Mouse (Mus musculus): ENCODE results near the gene Gucy1b2.

GRCm38 (mm10) chr14:62453276-62453675 lies 2.8 kb downstream of the Gucy1b2 start:
- TF ChIP-seq POLR2A (IDR thresholded peaks at IDR 0.05; ENCODE audit: borderline replicate concordance, low read depth, low read length) (no peak), CTCF (IDR thresholded peaks at IDR 0.05; ENCODE audit: low read depth, low read length) (no peak)

Measured in bone marrow macrophage, adult 2 months (primary cell).